Mouse (Mus musculus) testis, adult 2 months (tissue): ENCODE measurements around the gene Rnf182. TPM values are rescaled to one million over a fixed set of nuclear protein-coding genes. Genes with fewer than 3 reads are reported as not detected.

Experiments used
- H3K27ac ChIP-seq: fragments of 200-500 bp; 2 replicates; pipeline ENCODE4 v1.5.1; 2012; ENCODE audit warnings: low read depth, low read length; ENCODE audit not compliant: control insufficient read depth, insufficient read depth
- H3K27me3 ChIP-seq: fragments of 200-500 bp; 2 replicates; pipeline ENCODE4 v1.6.1; 2012; ENCODE audit warnings: mild to moderate bottlenecking, low read length, moderate library complexity; ENCODE audit not compliant: control insufficient read depth, insufficient read depth
- H3K36me3 ChIP-seq: fragments of 200-500 bp; 2 replicates; pipeline ENCODE4 v1.6.1; 2012; ENCODE audit warnings: mild to moderate bottlenecking, low read length; ENCODE audit not compliant: control insufficient read depth, insufficient read depth
- H3K4me1 ChIP-seq: fragments of 200-500 bp; 2 replicates; pipeline ENCODE4 v1.6.1; 2012; ENCODE audit warnings: low read length; ENCODE audit not compliant: control insufficient read depth, insufficient read depth
- H3K4me3 ChIP-seq: fragments of 200-500 bp; 2 replicates; pipeline ENCODE4 v1.5.1; 2012; ENCODE audit warnings: low read depth, mild to moderate bottlenecking, low read length, moderate library complexity, mixed read lengths; ENCODE audit not compliant: control insufficient read depth
- CTCF ChIP-seq: fragments of 200-500 bp; IDR thresholded peaks from 2 replicates; pipeline ENCODE4 v1.5.1; 2012; ENCODE audit warnings: low read depth, mild to moderate bottlenecking, inconsistent platforms, low read length, moderate library complexity; ENCODE audit not compliant: control insufficient read depth, insufficient read depth, insufficient replicate concordance
- POLR2A ChIP-seq: fragments of 200-500 bp; IDR thresholded peaks from 2 replicates; pipeline ENCODE4 v1.6.1; 2012; ENCODE audit warnings: low read depth, mild to moderate bottlenecking, inconsistent platforms, low read length, moderate library complexity; ENCODE audit not compliant: control insufficient read depth
- polyA plus RNA-seq: library from polyadenylated mRNA; depleted of rRNA; stranded (reverse); fragments of >200 nt; gene quantifications from 2 replicates; pipeline ENCODE4 v1.2.3, GENCODE M21; 2012

The Rnf182 gene
- polyA plus RNA-seq, 1 experiment: 1.3 TPM

DNA sequence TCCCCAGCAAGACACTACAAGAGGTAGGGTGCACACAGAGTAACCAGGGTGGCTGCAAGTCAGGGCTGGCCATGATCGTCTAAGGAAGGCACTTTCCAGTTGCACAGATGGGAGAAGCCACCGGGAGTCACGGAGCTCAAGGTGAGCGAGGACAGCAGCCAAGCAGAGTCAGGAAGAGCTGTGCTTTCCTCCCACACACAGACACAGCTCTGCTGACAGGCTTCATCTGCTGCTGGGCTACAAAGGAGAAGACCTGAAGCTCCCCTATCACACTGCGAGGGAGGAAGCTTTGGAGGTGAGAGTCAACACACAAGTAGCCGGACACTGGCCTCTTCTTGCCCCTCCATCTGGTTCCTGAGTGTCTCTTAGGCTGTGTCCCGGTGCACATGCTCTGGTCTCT is 83.0 kb downstream of the Rnf182 start:
- Histone ChIP-seq H3K27me3 (no peaks in the 10 kb centered on the region), H3K27ac (no peak overlapping the region), H3K4me1 (peaks cover 3% of the 10 kb centered on the region; the same call in 1 of the 2 replicates), H3K4me3 (no peak overlapping the region), H3K36me3 (no peaks in the 10 kb centered on the region)
- TF ChIP-seq CTCF: no peak
- TF ChIP-seq POLR2A: no peak

DNA sequence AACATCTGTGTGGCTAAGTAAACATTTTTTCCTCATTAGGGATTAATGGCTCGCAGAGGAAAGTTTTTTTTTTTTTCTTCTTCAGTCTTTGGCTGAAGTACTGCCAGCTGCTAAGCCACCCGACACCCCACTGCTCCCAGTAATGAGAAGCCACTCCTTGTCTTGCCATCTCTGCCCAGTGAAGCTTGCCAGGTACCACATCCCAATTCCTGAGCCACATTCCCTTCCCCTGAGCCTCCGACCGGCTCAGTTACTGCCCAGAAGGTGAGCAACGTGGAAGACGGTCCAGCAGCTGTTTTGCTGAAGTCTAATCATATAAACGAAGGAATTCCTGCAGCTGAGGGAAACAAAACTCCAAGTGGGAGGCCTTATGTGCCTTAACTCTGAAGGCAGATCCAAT is 88.0 kb downstream of the Rnf182 start:
- TF ChIP-seq POLR2A: no peak
- no peak for TF ChIP-seq CTCF

DNA sequence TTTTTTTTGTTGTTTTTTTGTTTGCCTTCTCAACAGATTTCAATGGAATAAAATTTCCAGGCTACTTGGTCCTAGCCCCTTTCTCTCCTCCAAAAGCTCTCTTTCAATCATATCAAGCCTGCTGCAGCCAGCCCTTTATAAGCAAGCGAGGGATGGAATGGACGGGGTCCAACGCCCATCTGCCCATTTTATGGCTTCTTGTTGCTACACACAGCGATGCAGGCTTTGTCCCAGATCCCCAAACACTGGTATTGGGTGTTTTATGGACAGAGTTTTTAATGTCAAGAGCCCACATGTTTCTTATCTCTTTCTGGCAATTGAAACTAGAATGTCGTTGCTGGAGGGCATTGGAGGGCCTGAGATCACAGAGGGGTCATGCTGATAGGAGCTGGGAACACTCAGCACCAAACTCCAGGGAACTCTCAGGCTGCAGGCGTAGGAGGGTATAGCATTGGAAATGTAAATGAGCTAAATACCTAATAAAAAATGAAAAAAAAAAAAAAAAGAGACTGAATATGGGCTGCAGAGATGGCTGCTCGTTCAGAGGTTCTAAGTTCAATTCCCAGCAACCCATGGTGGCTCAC is 89.1 kb downstream of the Rnf182 start:
- Histone ChIP-seq H3K4me3 (no peak overlapping the region), H3K36me3 (no peaks in the 10 kb centered on the region), H3K27ac (no peak overlapping the region), H3K27me3 (no peaks in the 10 kb centered on the region), H3K4me1 (no peaks in the 10 kb centered on the region)
- TF ChIP-seq CTCF (no peak), POLR2A (no peak)

More for the DNA sequence above, 88.0 kb downstream of the Rnf182 start:
- Histone ChIP-seq H3K4me1 (no peaks in the 10 kb centered on the region), H3K27ac (no peak overlapping the region), H3K27me3 (no peaks in the 10 kb centered on the region), H3K4me3 (no peak overlapping the region), H3K36me3 (no peaks in the 10 kb centered on the region)

DNA sequence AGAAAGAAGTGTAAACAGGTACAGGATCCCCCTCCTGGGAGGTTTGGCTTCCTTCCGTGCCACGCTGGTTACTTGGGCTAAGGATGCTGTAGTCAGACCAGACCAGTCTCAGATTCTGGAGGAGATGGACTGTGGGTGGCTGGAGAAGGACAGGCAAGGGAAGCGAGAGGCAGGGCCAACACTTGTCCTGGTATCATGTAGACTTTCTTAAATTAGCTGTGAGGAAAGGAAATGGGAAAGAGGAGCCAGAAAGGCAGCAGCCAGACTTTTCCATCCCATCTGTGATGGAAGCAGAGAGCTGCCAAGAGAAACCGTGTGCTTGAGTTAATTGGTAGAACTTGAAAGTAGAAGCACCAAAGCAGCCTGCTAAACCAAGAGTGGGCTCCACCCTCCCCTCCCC is 90.9 kb downstream of the Rnf182 start:
- Histone ChIP-seq H3K27ac (no peak overlapping the region), H3K4me1 (no peaks in the 10 kb centered on the region)

DNA sequence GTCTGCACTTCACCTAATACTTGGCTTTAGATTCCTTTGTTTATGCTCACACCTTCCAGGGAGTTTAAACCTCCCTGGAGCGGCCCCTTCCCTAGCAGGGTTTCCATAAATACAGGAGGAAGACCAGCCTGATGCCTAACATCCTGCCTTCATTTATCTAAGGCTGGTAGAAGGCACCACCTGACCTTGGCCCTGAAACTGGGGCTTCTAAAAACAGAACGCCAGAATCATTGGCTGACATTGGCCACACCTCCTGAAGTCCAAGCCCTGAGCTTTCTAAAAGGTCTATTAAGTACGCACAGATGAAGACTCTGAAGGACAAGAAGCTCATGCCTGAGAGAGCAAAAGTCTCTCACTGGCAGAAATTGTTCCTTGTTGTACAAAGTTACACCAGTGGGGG is 94.0 kb downstream of the Rnf182 start:
- TF ChIP-seq CTCF: no peak
- TF ChIP-seq POLR2A: no peak
- H3K4me1 ChIP-seq: no peaks in the 10 kb centered on the region
- H3K27ac ChIP-seq: no peak overlapping the region
- H3K27me3 ChIP-seq: no peaks in the 10 kb centered on the region
- no peak overlapping the region for H3K4me3 ChIP-seq
- no peaks in the 10 kb centered on the region for H3K36me3 ChIP-seq

More for the DNA sequence above, 90.9 kb downstream of the Rnf182 start:
- Histone ChIP-seq H3K36me3 (no peaks in the 10 kb centered on the region), H3K4me3 (no peak overlapping the region), H3K27me3 (no peaks in the 10 kb centered on the region)
- TF ChIP-seq CTCF (no peak), POLR2A (no peak)

DNA sequence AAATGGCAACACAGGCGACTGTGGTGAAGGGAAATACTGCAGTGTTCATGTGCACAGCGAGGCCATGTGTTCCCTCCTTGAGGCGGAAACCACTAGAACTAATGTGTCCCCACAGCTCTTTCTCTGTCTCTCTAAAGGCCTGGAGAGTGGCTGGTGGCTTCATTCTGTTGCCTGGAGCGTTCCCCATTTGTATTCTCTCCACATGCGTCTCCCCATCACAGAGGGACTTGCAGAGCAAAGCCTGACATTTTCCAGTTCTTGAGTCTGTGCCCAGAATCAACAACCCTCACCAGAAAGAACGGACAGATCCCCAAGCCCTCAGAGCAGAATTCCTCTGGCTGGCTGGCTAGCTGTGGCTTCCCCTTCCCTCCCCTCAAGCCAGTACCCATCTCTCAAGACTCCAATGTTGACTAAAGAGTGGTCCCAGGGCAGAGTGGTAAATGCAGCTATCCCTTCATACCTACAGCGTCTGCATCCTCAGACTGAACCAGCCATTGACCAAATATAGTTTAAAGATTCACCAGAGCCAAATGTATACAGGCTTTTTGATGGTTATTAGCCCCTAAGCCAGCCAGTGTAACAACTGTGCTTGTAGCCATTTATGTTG is 96.3 kb downstream of the Rnf182 start:
- Histone ChIP-seq H3K4me3 (no peak overlapping the region), H3K36me3 (no peaks in the 10 kb centered on the region), H3K27ac (no peak overlapping the region), H3K27me3 (no peaks in the 10 kb centered on the region), H3K4me1 (peaks cover 4% of the 10 kb centered on the region)
- TF ChIP-seq CTCF (no peak), POLR2A (no peak)

DNA sequence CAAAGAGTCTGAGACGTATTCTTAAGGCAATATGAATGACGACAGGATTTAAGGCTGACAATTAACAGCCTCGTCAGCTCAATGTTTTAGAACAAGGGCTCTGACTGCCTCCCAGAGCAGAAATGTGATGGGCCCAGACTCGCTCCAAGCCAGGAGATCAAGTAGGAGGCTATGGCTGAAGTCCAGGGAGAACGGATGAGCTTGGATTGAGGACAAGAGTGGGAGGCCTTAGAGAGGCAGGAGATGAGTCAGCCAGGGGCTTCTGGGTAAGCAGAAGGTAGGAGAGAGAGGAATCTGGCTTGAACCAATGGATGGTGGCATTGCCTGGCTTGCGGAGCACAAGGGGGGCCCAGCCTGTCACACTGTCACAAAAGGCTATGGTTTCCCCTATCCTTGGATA is 99.2 kb downstream of the Rnf182 start:
- TF ChIP-seq POLR2A (no peak), CTCF (no peak)
- H3K4me3 ChIP-seq: no peak overlapping the region
- no peak overlapping the region for H3K27ac ChIP-seq
- peaks cover 4% of the 10 kb centered on the region for H3K4me1 ChIP-seq
- H3K36me3 ChIP-seq: no peaks in the 10 kb centered on the region
- H3K27me3 ChIP-seq: no peaks in the 10 kb centered on the region
